Mouse (Mus musculus): ENCODE measurements around the gene Shbg. TPM values are rescaled to one million over a fixed set of nuclear protein-coding genes. Genes with fewer than 3 reads are reported as not detected.

Gene Shbg
- polyA plus RNA-seq, 1 experiment from 2014 or later: not detected

DNA sequence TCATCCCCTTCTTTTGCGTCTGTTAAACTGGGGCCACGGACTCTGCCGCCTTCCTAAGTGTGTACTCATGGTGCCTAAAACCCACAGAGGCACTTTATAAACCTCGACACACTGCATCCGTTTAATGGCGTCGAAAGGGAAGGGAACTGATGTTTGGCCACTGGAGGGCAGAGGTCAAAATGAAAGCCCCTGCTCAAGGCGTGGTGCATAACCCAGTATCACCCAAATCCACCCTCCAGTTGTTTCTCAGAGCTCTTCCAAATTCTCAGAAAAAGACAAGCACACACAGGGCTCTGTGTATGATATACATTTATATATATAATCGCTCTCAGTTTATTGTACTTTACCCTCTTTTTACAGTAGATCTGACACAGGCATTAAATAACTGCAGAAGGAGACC, 18.3 kb downstream of the Shbg start:
- no peak overlapping the region for H3K4me2 ChIP-seq (replicated peaks; ENCODE audit: low read depth, low read length)
- H3K27ac ChIP-seq (ENCODE audit: low read depth, low read length): no peak overlapping the region
- WGBS: 5% methylated on average over 9 of the region's 9 CpGs
- no peak overlapping the region for H3K9ac ChIP-seq (ENCODE audit: low read depth, low read length)
- H3K4me1 ChIP-seq (replicated peaks; ENCODE audit: control insufficient read depth, insufficient read depth, low read length): peaks cover 3% of the 10 kb centered on the region; the same call in 1 of the 2 replicates
- DNase-seq (ENCODE audit: low spot score) (no peak), ATAC-seq (ENCODE audit: low FRiP score) (no peak)
- no peaks in the 10 kb centered on the region for H3K9me3 ChIP-seq (ENCODE audit: control insufficient read depth, low read length)
- H3K36me3 ChIP-seq (ENCODE audit: control insufficient read depth, insufficient read depth, low read length): no peaks in the 10 kb centered on the region
- H3K4me3 ChIP-seq (ENCODE audit: low read depth, low read length): no peak overlapping the region
- H3K27me3 ChIP-seq (ENCODE audit: control insufficient read depth, insufficient read depth, low read length): peaks cover 2% of the 10 kb centered on the region; the same call in 1 of the 2 replicates

DNA sequence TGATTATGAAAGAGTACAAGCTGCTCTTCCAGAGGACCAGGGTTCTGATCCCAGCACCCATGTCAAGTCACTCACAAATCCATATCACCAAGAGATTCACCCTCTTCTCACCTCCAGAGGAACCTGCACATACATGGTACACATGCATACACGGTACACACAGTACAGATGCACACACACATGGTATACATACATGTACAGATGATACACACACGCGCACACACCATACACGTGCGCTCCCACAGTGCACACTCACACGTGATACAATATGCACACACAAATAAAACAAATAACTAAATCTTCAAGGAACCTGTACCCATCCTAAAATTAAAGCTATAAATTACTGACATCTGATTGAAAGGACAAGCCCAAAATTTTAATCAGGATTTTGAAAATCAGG, 22.9 kb downstream of the Shbg start:
- ATAC-seq (ENCODE audit: low FRiP score): no peak
- no peak for DNase-seq (ENCODE audit: low spot score)
- H3K27ac ChIP-seq (ENCODE audit: low read depth, low read length): no peak overlapping the region
- no peaks in the 10 kb centered on the region for H3K9me3 ChIP-seq (ENCODE audit: control insufficient read depth, low read length)
- H3K27me3 ChIP-seq (ENCODE audit: control insufficient read depth, insufficient read depth, low read length): no peaks in the 10 kb centered on the region
- no peak overlapping the region for H3K9ac ChIP-seq (ENCODE audit: low read depth, low read length)
- no peak overlapping the region for H3K4me3 ChIP-seq (ENCODE audit: low read depth, low read length)
- no peaks in the 10 kb centered on the region for H3K36me3 ChIP-seq (ENCODE audit: control insufficient read depth, insufficient read depth, low read length)
- peaks cover 3% of the 10 kb centered on the region; the same call in 1 of the 2 replicates for H3K4me1 ChIP-seq (replicated peaks; ENCODE audit: control insufficient read depth, insufficient read depth, low read length)
- H3K4me2 ChIP-seq (replicated peaks; ENCODE audit: low read depth, low read length): no peak overlapping the region
- WGBS: 96% methylated on average over 6 of the region's 6 CpGs

DNA sequence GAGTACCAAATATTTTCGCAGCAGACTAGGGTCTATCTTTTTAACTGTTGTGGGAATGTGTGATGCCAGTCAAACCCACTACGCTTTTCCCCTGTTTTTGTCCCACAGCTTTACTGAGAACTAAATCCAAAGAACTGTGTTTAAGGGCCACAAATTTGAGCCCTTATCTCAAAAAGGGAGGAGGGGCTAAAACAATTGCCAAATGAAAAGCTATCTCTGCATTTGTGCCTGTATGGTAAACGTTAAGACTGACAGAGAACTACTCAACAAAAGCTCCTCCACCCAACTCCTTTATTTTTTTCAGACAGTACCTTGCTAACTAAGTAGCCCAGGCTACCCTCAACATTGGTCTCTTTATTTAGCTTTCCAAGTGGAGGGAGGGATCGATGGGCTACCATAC, 24.9 kb downstream of the Shbg start:
- Histone ChIP-seq H3K9ac (ENCODE audit: low read depth, low read length) (no peak overlapping the region), H3K27me3 (ENCODE audit: control insufficient read depth, insufficient read depth, low read length) (no peaks in the 10 kb centered on the region), H3K9me3 (ENCODE audit: control insufficient read depth, low read length) (no peaks in the 10 kb centered on the region), H3K27ac (ENCODE audit: low read depth, low read length) (no peak overlapping the region), H3K4me1 (replicated peaks; ENCODE audit: control insufficient read depth, insufficient read depth, low read length) (no peaks in the 10 kb centered on the region), H3K36me3 (ENCODE audit: control insufficient read depth, insufficient read depth, low read length) (peaks cover 10% of the 10 kb centered on the region; the same call in 1 of the 2 replicates), H3K4me3 (ENCODE audit: low read depth, low read length) (no peak overlapping the region), H3K4me2 (replicated peaks; ENCODE audit: low read depth, low read length) (no peak overlapping the region)
- DNase-seq (ENCODE audit: low spot score) (no peak), ATAC-seq (ENCODE audit: low FRiP score) (no peak)
- WGBS: 92% methylated on average over 4 of the region's 4 CpGs

DNA sequence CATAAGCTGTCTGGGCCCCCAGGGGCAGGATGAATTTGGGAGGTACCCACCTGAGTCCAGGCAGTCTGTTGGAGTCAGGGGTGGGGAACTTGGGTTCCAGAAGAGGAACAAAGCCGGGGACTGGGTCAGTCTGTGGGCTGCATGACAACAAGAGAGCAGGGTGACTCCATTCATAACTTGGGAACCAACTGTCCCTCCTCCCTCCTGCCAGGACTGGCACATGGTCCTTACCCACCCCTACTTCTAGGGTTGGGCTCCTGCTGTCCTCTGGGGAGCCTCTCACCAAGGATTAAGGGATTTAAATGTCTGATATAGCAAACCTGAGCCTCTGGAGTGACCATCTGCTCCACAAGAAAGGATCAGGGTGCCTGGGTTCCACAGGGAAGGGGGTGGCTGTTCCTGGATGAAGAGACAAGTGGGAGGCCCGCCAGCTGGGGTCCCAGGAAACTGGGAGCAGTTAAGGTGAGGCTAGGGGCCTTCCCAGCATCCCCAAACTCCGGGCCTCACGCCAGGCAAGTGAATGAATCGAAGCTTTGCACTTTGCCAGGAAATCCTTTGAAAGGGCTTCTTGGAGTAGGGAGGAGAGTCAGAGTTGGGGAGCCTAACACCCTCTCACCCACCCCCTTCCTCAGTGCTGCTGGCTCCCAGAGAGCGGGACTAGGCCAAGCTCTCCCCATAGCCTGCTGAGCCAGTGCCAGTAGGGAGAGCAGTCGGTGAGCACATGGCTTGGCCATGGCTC, 25.6 kb downstream of the Shbg start:
- H3K36me3 ChIP-seq (ENCODE audit: control insufficient read depth, insufficient read depth, low read length): peaks cover 12% of the 10 kb centered on the region; the same call in 1 of the 2 replicates
- no peak for DNase-seq (ENCODE audit: low spot score)
- no peak for ATAC-seq (ENCODE audit: low FRiP score)
- no peaks in the 10 kb centered on the region for H3K27me3 ChIP-seq (ENCODE audit: control insufficient read depth, insufficient read depth, low read length)
- H3K4me3 ChIP-seq (ENCODE audit: low read depth, low read length): no peak overlapping the region
- H3K4me2 ChIP-seq (replicated peaks; ENCODE audit: low read depth, low read length): no peak overlapping the region
- no peak overlapping the region for H3K27ac ChIP-seq (ENCODE audit: low read depth, low read length)
- WGBS: 86% methylated on average over 7 of the region's 7 CpGs
- H3K9me3 ChIP-seq (ENCODE audit: control insufficient read depth, low read length): no peaks in the 10 kb centered on the region
- no peaks in the 10 kb centered on the region for H3K4me1 ChIP-seq (replicated peaks; ENCODE audit: control insufficient read depth, insufficient read depth, low read length)
- H3K9ac ChIP-seq (ENCODE audit: low read depth, low read length): no peak overlapping the region

DNA sequence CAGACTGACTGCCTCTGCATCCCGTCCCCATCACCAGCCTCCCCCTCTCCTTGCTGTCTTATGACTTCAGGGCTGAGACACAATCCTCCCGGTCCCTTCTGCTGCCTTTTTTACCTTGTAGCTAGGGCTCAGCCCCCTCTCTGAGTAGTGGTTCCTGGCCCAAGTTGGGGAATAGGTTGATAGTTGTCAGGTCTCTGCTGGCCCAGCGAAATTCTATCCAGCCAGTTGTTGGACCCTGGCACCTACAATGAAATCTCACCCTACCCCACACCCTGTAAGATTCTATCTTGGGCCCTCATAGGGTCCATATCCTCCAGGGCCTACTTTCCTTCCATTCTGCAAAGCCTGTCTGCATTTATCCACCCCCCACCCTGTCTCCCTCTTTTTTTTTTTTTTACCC, 26.3 kb downstream of the Shbg start:
- Histone ChIP-seq H3K9ac (ENCODE audit: low read depth, low read length) (no peak overlapping the region), H3K4me3 (ENCODE audit: low read depth, low read length) (no peak overlapping the region), H3K9me3 (ENCODE audit: control insufficient read depth, low read length) (no peaks in the 10 kb centered on the region), H3K4me1 (replicated peaks; ENCODE audit: control insufficient read depth, insufficient read depth, low read length) (no peaks in the 10 kb centered on the region), H3K27ac (ENCODE audit: low read depth, low read length) (no peak overlapping the region), H3K27me3 (ENCODE audit: control insufficient read depth, insufficient read depth, low read length) (no peaks in the 10 kb centered on the region), H3K36me3 (ENCODE audit: control insufficient read depth, insufficient read depth, low read length) (peaks cover 12% of the 10 kb centered on the region; the same call in 1 of the 2 replicates), H3K4me2 (replicated peaks; ENCODE audit: low read depth, low read length) (no peak overlapping the region)
- WGBS: 88% methylated on average over 3 of the region's 3 CpGs
- ATAC-seq (ENCODE audit: low FRiP score) (no peak), DNase-seq (ENCODE audit: low spot score) (no peak)

DNA sequence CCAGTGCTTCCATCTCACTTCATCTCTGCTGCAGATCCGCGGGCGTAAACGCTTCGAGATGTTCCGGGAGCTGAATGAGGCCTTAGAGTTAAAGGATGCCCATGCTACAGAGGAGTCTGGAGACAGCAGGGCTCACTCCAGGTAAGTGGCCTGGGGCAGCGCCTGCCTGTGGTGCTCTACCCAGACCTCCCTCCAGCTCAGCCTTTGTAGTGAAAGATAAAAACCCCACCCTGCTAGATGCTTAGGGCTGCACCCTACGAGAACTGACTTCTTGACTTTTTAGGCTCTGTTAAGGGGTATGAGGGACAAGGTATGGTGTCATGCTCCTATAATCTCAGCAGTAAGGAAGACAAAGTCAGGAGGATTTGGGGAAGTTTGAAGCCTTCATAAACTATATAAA, 27.1 kb downstream of the Shbg start:
- Histone ChIP-seq H3K4me3 (ENCODE audit: low read depth, low read length) (no peak overlapping the region), H3K9ac (ENCODE audit: low read depth, low read length) (no peak overlapping the region), H3K9me3 (ENCODE audit: control insufficient read depth, low read length) (no peaks in the 10 kb centered on the region), H3K27ac (ENCODE audit: low read depth, low read length) (no peak overlapping the region), H3K36me3 (ENCODE audit: control insufficient read depth, insufficient read depth, low read length) (peaks cover 12% of the 10 kb centered on the region; the same call in 1 of the 2 replicates), H3K4me1 (replicated peaks; ENCODE audit: control insufficient read depth, insufficient read depth, low read length) (no peaks in the 10 kb centered on the region), H3K27me3 (ENCODE audit: control insufficient read depth, insufficient read depth, low read length) (no peaks in the 10 kb centered on the region), H3K4me2 (replicated peaks; ENCODE audit: low read depth, low read length) (no peak overlapping the region)
- 95% methylated on average over 8 of the region's 8 CpGs for WGBS
- ATAC-seq (ENCODE audit: low FRiP score) (no peak), DNase-seq (ENCODE audit: low spot score) (no peak)

DNA sequence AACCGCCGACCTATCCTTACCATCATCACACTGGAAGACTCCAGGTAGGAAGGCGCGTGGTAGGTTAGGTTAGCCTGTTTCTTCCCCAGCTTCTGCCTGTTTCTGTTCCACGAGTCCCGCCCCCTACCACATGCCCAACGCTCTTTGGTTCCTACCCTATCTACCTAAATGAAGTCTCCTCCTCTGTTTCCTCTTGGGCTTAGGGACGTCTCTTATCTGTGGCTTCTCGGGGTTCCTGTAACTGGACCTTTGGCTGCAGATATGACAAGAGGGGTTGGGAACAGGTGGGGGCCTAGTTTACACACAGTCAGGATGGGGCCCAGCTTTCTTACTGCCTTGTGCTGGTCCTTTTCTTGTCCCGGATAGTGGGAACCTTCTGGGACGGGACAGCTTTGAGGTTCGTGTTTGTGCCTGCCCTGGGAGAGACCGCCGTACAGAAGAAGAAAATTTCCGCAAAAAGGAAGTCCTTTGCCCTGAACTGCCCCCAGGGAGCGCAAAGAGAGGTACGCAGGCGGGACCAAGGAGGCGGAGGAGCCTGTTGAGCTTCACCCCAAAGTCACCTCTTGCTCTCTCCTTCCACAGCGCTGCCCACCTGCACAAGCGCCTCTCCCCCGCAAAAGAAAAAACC, 28.4 kb downstream of the Shbg start:
- Histone ChIP-seq H3K4me2 (replicated peaks; ENCODE audit: low read depth, low read length) (no peak overlapping the region), H3K27ac (ENCODE audit: low read depth, low read length) (no peak overlapping the region), H3K9ac (ENCODE audit: low read depth, low read length) (no peak overlapping the region), H3K36me3 (ENCODE audit: control insufficient read depth, insufficient read depth, low read length) (peaks cover 12% of the 10 kb centered on the region; the same call in 1 of the 2 replicates), H3K4me3 (ENCODE audit: low read depth, low read length) (no peak overlapping the region), H3K27me3 (ENCODE audit: control insufficient read depth, insufficient read depth, low read length) (no peaks in the 10 kb centered on the region), H3K4me1 (replicated peaks; ENCODE audit: control insufficient read depth, insufficient read depth, low read length) (no peaks in the 10 kb centered on the region), H3K9me3 (ENCODE audit: control insufficient read depth, low read length) (no peaks in the 10 kb centered on the region)
- ATAC-seq (ENCODE audit: low FRiP score): no peak
- 91% methylated on average over 22 of the region's 22 CpGs for WGBS
- no peak for DNase-seq (ENCODE audit: low spot score)

DNA sequence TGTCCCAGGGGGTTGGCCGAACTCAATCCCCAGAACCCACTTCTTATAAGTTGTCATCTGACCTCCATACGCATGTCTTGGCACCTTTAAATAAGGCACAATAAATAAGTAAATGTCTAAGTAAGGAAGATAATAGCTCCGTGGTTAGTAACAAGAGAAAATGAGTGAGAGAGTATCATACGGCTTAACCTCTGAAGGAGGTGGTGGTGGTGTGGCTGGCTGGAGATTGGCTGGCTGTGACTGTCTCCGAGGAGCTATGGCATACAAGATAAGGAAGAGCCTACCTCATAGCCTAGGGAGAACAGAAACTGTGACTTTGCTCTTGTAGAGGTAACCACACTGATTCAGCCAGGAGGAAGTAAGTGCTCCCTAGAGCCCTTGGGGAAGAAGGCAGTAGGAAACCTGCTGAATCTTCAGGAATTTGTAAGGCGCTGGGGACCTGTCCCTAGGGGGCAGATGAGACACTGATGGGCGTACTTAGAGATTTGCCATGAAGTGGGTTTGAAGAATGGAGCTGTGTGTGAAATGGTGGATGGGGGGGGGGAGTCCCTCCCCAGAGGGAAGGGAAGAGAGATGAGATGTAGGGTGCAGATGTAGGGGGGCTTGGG, 31.9 kb downstream of the Shbg start:
- no peak overlapping the region for H3K4me2 ChIP-seq (replicated peaks; ENCODE audit: low read depth, low read length)
- H3K4me1 ChIP-seq (replicated peaks; ENCODE audit: control insufficient read depth, insufficient read depth, low read length): peaks cover 2% of the 10 kb centered on the region; the same call in 1 of the 2 replicates
- DNase-seq (ENCODE audit: low spot score) (no peak), ATAC-seq (ENCODE audit: low FRiP score) (no peak)
- H3K27ac ChIP-seq (ENCODE audit: low read depth, low read length): no peak overlapping the region
- peaks cover 12% of the 10 kb centered on the region; the same call in 1 of the 2 replicates for H3K36me3 ChIP-seq (ENCODE audit: control insufficient read depth, insufficient read depth, low read length)
- 84% methylated on average over 7 of the region's 7 CpGs for WGBS
- H3K4me3 ChIP-seq (ENCODE audit: low read depth, low read length): no peak overlapping the region
- H3K27me3 ChIP-seq (ENCODE audit: control insufficient read depth, insufficient read depth, low read length): no peaks in the 10 kb centered on the region
- no peak overlapping the region for H3K9ac ChIP-seq (ENCODE audit: low read depth, low read length)
- no peaks in the 10 kb centered on the region for H3K9me3 ChIP-seq (ENCODE audit: control insufficient read depth, low read length)

All from hindbrain, embryonic 11.5 days (tissue).